23 mouse cellular contexts compared by ENCODE assay signal in the genomic region with DNA sequence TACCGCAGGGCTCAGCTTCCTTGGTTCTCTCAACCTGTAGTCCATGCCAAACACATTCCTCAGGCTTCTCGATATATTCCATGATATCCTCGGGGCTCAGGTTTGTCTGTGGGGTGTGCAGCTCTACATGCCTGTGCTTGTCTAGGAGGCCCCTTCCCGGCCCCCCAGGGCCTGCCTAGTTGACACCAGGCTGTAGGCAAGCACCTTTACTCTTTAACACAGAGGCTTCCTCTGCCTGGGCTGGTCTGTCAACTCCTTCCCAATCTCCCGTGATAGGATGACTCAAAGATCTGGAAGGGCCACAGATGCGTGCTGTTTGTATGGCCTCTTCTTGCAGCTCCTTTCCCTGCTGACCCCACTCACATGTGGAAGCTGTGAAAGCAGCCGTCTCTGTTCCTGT.
"Had no signal": no experiment of that assay in that cellular context is flagged by ENCODE, and none has a peak within 500 bp of the region (broad histone marks: within the 10 kb centered on the region; RNA-seq: fewer than 3 reads in every experiment).

No protein-coding gene starts in this region.

- H3K27me3 ChIP-seq: heart, embryonic 13.5 days; hindbrain, embryonic 13.5 days; hindbrain, embryonic 15.5 days; kidney, embryonic 15.5 days; limb, embryonic 13.5 days; limb, embryonic 15.5 days; liver, embryonic 12.5 days had no signal

- H3K4me2 ChIP-seq: heart, embryonic 13.5 days; hindbrain, embryonic 13.5 days; hindbrain, embryonic 15.5 days; kidney, embryonic 15.5 days; limb, embryonic 13.5 days; limb, embryonic 15.5 days; liver, embryonic 12.5 days had no signal

- H3K4me1 ChIP-seq: heart, embryonic 13.5 days; hindbrain, embryonic 13.5 days; hindbrain, embryonic 15.5 days; kidney, embryonic 15.5 days; limb, embryonic 13.5 days; limb, embryonic 15.5 days; liver, embryonic 12.5 days had no signal

- ATAC-seq: forebrain, postnatal 0 days; hindbrain, postnatal 0 days; intestine, embryonic 16.5 days; liver, embryonic 12.5 days had no signal

- H3K27ac ChIP-seq: heart, embryonic 13.5 days; hindbrain, embryonic 13.5 days; hindbrain, embryonic 15.5 days; hindbrain, postnatal 0 days; kidney, embryonic 15.5 days; kidney, postnatal 0 days; limb, embryonic 13.5 days; limb, embryonic 15.5 days; liver, embryonic 12.5 days had no signal

- H3K36me3 ChIP-seq: heart, embryonic 13.5 days; hindbrain, embryonic 13.5 days; hindbrain, embryonic 15.5 days; kidney, embryonic 15.5 days; limb, embryonic 13.5 days; limb, embryonic 15.5 days; liver, embryonic 12.5 days had no signal

- H3K9ac ChIP-seq: forebrain, postnatal 0 days; heart, embryonic 13.5 days; hindbrain, embryonic 13.5 days; hindbrain, embryonic 15.5 days; kidney, embryonic 15.5 days; limb, embryonic 13.5 days; limb, embryonic 15.5 days; liver, embryonic 12.5 days had no signal

- H3K4me3 ChIP-seq: heart, embryonic 13.5 days; hindbrain, embryonic 13.5 days; hindbrain, embryonic 15.5 days; kidney, embryonic 15.5 days; limb, embryonic 13.5 days; limb, embryonic 15.5 days; liver, embryonic 12.5 days had no signal

- H3K9me3 ChIP-seq: heart, embryonic 13.5 days; hindbrain, embryonic 13.5 days; hindbrain, embryonic 15.5 days; kidney, embryonic 15.5 days; limb, embryonic 13.5 days; limb, embryonic 15.5 days; liver, embryonic 12.5 days had no signal

- DNase-seq: forebrain, postnatal 0 days; gastrocnemius, postnatal 14 days; heart, adult 18-20 months; heart, postnatal 10 days; heart, postnatal 36 days; kidney, adult 11 months; kidney, adult 2 months; kidney, adult 9 months; kidney, postnatal 14 days; kidney, postnatal 36 days; layer of hippocampus, adult 9-11 months; layer of hippocampus, postnatal 36 days; left cerebral cortex, postnatal 4 days had no signal
